ENCODE assay signal across 8 mouse cellular contexts in genomic region chr6:52002676-52003075, GRCm38 (mm10). TPM values are rescaled to one million over a fixed set of nuclear protein-coding genes. Genes with fewer than 3 reads are reported as not detected.
DNase-seq lines count a peak whose midpoint lies in the region.

No protein-coding gene starts in this region.

- DNase-seq in heart, adult 18-20 months, result peak; percentile 25 to 43
- DNase-seq in heart, postnatal 36 days, result no peak
- DNase-seq in right cerebral cortex, postnatal 10 days (ENCODE audit: low spot score in 2 of 2), result peak; percentile 38 to 54
- no peak for DNase-seq in right cerebral cortex, postnatal 36 days (ENCODE audit: low spot score in 2 of 2)
- peak; percentile 49 for DNase-seq in forelimb bud, embryonic 11.5 days (ENCODE audit: low read depth, low spot score)
- peak; percentile 65 for DNase-seq in mesoderm, embryonic 11.5 days (ENCODE audit: low read depth, low spot score)
- DNase-seq in cerebellum, adult 11 months, result no peak
- DNase-seq in ovary, postnatal 10 days (ENCODE audit: low spot score), result no peak

- intact Hi-C loops in heart, postnatal 36 days (cut with DNase I), result loop anchor here (1.0 kb wide), 1 partner anchor 195 kb away; no protein-coding TSS in a partner anchor

RNA-seq across cellular contexts. Expression of gene Skap2, which starts 9.7 kb away (rescaled TPM):
- 10 to 100 TPM in 1 of 2 experiments, 1 to 10 TPM in 1; 8.5 to 12.6 TPM for total RNA-seq in heart, adult 18-20 months (2021)
- total RNA-seq in heart, postnatal 36 days (2021), result 1 to 10 TPM; 8.0 to 8.2 TPM

Comparison
In these comparisons a context has a peak if more than half of its experiments do, and no peak if none do; other contexts are left out.
1. DNase-seq: peak in heart, adult 18-20 months (2 of 2), right cerebral cortex, postnatal 10 days (2 of 2), forelimb bud, embryonic 11.5 days (single experiment) and mesoderm, embryonic 11.5 days (single experiment); none in heart, postnatal 36 days (0 of 2), right cerebral cortex, postnatal 36 days (0 of 2), cerebellum, adult 11 months (single experiment) and ovary, postnatal 10 days (single experiment).